Mouse (Mus musculus) naive thymus-derived CD4-positive, alpha-beta T cell, adult 5 months (primary cell): ENCODE data around the gene Olfr180. TPM values are rescaled to one million over a fixed set of nuclear protein-coding genes. Genes with fewer than 3 reads are reported as not detected.

Source experiments
- polyA plus RNA-seq: library from polyadenylated mRNA; unstranded; fragments of 100-300 nt; shearing (Covaris generic); gene quantifications from one replicate; pipeline ENCODE4 v1.2.1, GENCODE M21; 2017

The Olfr180 gene
- polyA plus RNA-seq: not detected

GRCm38 (mm10) chr16:58929292-58929691 is at the start of gene Olfr180:
Gene Olfr180, minus strand, starts transcription at chr16:58929392.

DNA sequence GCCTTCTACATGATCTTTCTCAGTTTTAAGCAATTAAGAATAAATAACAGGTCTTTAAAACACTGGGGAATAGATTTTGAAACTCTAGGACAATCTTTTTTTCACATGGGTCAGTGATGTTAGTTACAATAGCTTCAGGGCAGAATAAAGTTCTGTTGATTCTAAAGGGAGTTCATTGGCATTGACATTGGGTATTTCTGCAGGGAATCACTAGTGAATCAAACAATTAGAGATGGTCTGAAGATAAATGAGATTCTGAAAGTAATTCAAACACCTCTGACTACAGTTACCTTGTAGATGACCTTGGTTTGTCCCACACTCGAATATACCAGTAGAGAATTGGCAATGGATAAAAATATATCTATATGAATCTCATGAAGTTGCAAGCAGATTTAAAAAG is 537 bp downstream of the Olfr180 start, which contains the start of gene Olfr181:
Gene Olfr181 (minus strand): TSS at position 101 of the 400 bp plus-strand sequence.

DNA sequence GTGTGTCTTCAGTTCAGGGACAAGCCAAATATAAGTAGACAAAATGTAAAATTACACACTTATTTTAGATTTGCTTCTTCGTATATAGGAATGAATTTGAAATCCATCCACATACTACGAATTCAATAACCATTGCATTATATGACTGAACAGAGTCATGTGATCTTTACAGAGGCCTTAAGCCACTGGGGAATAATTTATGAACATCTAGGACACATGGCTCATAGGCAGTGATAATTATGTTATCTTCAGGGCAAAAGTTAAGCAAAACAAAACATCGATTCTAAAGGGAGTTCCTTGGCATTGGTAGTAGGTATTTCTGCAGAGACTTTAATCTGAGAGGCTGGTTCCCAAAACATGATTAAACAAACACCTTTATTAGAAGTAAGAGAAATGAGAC is 37.2 kb downstream of the Olfr180 start, which contains the start of gene Olfr178:
Gene Olfr178 (minus strand): TSS at position 101 of the 400 bp plus-strand sequence.

GRCm38 (mm10) chr16:58874668-58875067 is 54.5 kb downstream of the Olfr180 start, which contains the start of gene Olfr177:
Gene Olfr177, minus strand, starts transcription at chr16:58874768.

Other genes with a start within 250 kb of the Olfr180 start
- not detected for gene Gpr15, start 210.3 kb downstream of the Olfr180 start, polyA plus RNA-seq
- 72.7 TPM for gene Cldnd1, start 201.5 kb downstream of the Olfr180 start, polyA plus RNA-seq
- not detected for gene Olfr172, start 166.2 kb downstream of the Olfr180 start, polyA plus RNA-seq
- gene Olfr173, start 129.1 kb downstream of the Olfr180 start, polyA plus RNA-seq: 0.29 TPM
- gene Olfr175-ps1, start 102.6 kb downstream of the Olfr180 start, polyA plus RNA-seq: not detected
- not detected for gene Olfr177, start 54.6 kb downstream of the Olfr180 start, polyA plus RNA-seq
- gene Olfr178, start 37.3 kb downstream of the Olfr180 start, polyA plus RNA-seq: not detected
- gene Olfr181, start 637 bp downstream of the Olfr180 start, polyA plus RNA-seq: not detected
- 0.15 TPM for gene Olfr183, start 66.0 kb upstream of the Olfr180 start, polyA plus RNA-seq
- not detected for gene Olfr186, start 100.9 kb upstream of the Olfr180 start, polyA plus RNA-seq
- gene Olfr187, start 110.4 kb upstream of the Olfr180 start, polyA plus RNA-seq: not detected
- gene Olfr190, start 148.6 kb upstream of the Olfr180 start, polyA plus RNA-seq: 0.15 TPM
- not detected for gene Olfr191, start 160.4 kb upstream of the Olfr180 start, polyA plus RNA-seq
- not detected for gene Olfr193, start 182.5 kb upstream of the Olfr180 start, polyA plus RNA-seq
- not detected for gene Olfr194, start 191.7 kb upstream of the Olfr180 start, polyA plus RNA-seq
- gene Olfr195, start 217.7 kb upstream of the Olfr180 start, polyA plus RNA-seq: not detected
- 0.67 TPM for gene Olfr196, start 241.1 kb upstream of the Olfr180 start, polyA plus RNA-seq